Mouse (Mus musculus) lung, postnatal 36 days (tissue): ENCODE results near the gene Pik3r6.

Experiments used
- DNase-seq: peaks from one replicate; pipeline ENCODE4 v3.0.0; 2022; ENCODE audit warnings: mixed read lengths

The Pik3r6 gene

DNA sequence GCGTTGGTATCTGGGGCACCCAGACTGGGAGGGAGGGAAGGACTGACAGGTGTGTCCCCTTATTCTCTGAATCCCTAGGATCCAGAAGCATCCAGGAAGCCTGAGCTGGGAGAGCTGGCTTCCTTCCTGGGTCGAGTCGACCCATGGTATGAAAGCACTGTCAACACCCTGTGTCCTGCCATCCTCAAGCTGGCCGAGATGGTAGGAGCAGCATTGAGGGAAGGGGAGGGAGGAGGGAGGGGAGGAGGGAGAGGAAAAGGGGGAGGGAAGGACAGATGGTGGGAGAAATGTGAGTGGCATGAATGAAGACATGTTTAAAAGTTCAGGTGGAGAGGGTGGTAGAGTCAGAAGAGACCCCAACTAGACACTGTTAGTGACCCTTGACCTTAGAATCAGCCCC, 33.2 kb downstream of the Pik3r6 start:
- DNase-seq = no peak

DNA sequence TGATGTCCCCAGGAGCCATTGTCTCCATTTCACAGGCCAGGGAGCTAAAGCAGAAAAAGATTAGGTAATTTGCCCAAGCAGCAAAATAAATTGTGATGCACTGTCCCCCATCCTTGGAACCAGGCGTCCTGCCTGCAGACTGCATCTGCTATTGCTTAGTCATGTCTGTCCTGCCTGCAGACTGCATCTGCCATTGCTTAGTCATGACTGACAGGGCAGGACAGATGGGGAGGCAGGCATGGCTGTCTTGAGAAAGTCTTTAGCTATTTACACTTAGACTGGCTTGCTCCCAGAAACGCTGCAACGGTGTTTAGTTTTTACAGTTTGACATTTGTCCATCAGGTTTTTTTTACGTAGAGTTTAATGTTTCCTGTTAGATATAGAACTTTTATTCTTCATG, 33.6 kb downstream of the Pik3r6 start:
- no peak for DNase-seq

DNA sequence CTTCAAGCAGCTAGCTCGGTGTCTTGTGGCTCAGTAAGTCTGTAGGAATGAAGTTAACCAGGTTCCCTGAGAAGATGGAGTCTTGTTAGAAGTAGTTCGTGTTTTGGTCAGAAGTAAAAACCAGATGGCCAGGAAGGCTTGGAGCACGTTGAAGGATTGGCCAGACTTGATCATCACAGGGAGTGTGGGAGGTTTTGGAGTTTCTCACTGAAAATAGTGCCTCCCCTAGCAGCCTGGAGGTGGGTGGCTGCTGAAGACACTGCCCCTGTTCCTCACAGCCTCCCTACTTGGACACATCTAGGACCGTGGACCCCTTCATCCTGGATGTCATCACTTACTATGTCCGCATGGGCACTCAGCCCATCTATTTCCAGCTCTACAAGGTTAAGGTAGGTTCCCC, 36.8 kb downstream of the Pik3r6 start:
- no peak for DNase-seq

DNA sequence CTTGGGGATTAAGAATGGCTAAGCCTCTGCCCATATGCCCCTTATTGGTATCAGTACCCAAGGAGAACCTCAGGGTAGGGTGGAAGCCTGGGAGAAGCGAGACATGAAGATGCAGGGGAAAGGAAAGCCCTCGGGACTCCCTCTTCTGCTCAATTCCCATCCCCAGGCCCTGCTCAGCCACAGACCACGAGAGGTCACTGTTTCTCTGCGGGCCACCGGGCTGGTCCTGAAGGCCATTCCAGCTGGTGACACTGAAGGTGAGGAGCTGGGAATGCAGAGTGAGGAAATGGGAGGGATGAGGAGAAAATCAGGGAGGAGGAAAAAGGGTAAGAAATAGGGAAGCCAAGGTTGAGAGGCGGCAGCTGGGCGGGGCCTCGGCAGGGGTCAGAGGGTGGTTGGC, 41.7 kb downstream of the Pik3r6 start:
- DNase-seq = peak; percentile 34

DNA sequence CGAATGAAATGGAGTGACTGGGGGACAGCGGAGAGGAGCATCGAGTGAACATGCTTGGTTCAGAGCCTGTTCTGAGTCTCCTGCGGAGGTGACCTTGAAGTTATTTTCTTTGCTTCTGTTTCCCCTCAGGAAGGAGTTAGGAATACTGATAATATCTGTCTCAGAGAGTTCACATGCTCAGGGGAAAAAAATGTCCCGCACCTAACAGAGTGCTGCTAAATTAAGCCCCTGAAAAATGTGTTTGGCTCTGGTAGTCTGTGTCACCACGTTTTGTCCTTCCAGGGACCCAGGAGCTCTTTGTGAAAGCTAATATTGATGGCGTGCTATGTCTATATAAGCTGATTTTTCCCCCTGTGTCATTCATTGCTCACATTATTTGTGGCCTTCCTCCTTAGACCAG, 42.4 kb downstream of the Pik3r6 start:
- DNase-seq = no peak

DNA sequence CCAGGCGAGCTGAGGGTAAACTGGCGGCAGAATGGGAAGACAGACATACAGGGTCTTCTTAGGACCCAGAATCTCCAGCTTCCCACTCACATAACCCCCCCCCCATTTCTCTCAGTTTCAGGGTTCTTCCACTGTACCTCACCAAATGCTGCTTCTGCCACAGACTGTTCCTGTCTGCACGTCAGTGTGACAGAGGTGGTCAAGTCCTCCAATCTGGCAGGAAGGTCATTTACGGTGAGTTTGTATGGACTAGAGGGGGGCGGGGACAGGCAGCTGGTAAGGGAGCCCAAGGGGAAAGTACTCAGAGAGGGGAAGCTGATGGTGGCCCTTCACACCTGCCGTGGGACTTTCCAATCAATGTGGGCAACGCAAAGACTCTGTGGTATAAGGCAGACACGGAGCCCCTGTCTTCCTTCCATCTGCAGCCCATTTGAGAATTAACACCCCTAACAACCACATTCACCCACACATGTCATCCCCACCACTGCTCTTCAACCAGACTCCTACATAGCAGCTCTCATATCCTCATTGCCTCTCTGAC, 42.9 kb downstream of the Pik3r6 start:
- DNase-seq = no peak

DNA sequence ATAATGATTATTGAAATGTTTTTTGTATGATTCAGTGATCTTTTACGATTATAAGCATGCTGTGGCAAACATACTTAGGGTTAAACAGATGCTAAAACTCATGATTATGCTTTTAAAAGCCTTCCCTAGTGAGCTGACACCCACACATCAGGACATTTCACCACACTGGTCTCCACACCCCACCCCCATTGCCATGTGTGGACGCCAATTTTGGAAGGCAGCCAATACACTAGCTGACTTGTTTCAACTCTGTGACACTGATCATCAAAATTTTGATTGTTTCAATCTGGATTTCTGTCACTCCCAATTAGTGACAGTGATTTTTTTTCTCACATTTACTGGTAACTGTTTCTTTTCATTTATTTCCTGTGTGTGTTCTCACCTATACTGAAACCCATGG, 44.7 kb downstream of the Pik3r6 start:
- DNase-seq = peak; percentile 68

DNA sequence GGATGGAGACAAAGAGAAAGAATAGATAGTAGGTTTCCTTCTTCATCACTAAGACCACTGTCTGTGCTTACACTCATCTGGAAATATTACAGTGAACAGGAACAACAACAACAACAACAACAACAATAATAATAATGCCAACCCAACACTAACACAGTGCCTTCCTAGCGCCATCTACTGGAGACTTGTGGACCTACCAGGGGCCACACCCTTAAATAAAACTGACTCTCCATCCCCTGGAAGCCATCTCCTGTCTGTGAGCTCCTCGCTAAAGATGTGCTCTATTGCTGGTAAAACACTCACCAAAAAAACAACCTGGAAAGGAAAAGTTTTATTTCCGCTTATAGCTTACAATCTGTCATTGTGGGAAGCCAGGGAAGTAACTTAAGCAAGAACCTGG, 46.8 kb downstream of the Pik3r6 start:
- DNase-seq = no peak

DNA sequence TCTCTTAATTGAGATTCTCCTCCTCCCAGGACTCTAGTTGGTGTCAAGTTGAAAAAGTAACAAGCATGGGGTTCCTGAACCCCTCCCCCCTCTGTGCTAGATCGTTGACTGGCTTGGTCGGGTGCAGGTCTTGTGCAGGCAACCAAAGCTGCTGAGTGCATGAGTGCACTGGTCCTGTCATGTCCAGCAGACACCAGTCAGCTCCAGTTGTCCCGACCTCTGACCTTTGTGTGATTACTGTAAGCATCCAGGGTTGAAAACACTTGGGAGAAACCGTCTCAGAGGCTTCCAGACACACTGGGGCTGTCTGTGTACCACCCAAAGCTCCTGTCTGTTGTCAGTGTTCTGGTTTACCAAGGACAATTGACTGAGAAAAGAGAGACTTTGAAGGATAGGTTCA, 47.5 kb downstream of the Pik3r6 start:
- peak; percentile 42 for DNase-seq

DNA sequence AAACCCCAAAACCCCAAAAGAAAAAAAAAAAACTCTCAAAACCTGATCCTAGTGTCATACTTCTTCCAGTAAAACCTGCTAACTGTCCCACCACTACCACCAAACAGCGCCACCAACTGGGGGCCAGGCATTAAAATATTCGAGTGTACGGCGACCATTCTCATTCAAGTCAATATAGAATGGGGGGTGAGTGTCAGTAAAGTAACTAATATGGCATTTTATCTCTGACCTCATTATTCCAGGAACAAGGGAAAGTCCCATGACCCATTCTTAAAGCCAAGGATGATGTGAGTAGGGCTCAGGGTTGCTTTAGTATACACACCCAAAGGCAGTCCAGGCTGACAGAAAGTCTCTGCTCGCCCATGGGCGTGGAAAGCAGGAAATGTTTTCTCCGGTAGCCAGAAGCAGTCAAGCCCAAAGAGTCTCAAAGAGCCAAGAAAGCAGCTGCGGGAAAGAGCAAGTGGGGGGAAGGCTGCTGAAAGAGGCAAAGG, 51.2 kb downstream of the Pik3r6 start:
- DNase-seq = peak; percentile 72

DNA sequence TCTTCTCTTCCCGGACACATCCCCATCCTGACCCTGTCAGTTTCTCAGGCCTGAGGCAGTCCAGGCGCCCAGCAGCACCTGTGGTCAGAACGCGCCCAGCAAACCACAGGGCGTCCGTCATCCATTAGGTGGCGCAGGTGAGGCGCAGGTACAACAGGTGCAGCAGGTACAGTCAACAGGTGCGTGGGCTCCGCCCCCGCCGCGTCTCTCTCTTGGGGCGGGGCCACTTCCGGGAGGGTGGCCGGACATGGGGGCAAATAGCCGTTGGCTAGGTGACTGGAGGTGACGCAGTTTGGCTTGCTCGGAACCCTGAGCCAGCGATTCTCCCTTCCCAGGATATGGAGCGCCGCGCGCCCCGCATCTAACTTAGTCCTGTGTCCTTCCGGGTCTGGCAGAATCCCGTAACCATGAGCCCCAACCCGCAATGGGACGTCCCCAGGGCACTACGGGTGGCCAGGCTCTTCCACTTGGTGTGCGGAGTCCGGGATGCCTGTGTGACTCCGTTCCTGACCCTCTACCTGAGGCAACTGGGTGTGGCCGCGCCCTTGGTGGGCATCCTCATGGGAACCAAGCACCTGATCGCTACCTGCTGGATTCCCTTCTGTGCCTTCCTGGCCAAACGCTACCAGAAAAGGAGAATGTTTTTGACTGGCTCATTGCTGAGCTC, 53.2 kb downstream of the Pik3r6 start, which contains the start of gene Mfsd6l:
TSS of gene Mfsd6l (plus strand) at position 269 of the 667 bp plus-strand sequence.
- peak; percentile 94 for DNase-seq

DNA sequence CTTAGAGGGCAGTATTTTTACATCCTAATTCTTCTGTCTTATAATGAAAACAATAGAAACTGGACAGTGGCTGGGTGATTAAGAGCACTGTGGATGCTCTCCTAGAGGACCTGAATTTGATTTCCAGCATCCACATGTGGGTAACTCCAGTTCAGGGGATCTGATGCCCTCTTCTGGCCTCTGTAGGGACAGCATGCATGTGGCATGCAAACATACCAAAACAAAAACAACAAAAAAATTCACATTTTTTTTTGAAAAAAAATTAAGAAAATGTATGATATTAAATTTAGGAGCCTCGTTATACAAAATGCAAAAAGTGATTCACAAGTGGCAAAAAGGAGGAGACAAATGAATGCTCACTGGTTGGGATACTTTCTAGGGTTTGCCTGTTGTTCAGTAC, 56.7 kb downstream of the Pik3r6 start:
- peak; percentile 24 for DNase-seq

DNA sequence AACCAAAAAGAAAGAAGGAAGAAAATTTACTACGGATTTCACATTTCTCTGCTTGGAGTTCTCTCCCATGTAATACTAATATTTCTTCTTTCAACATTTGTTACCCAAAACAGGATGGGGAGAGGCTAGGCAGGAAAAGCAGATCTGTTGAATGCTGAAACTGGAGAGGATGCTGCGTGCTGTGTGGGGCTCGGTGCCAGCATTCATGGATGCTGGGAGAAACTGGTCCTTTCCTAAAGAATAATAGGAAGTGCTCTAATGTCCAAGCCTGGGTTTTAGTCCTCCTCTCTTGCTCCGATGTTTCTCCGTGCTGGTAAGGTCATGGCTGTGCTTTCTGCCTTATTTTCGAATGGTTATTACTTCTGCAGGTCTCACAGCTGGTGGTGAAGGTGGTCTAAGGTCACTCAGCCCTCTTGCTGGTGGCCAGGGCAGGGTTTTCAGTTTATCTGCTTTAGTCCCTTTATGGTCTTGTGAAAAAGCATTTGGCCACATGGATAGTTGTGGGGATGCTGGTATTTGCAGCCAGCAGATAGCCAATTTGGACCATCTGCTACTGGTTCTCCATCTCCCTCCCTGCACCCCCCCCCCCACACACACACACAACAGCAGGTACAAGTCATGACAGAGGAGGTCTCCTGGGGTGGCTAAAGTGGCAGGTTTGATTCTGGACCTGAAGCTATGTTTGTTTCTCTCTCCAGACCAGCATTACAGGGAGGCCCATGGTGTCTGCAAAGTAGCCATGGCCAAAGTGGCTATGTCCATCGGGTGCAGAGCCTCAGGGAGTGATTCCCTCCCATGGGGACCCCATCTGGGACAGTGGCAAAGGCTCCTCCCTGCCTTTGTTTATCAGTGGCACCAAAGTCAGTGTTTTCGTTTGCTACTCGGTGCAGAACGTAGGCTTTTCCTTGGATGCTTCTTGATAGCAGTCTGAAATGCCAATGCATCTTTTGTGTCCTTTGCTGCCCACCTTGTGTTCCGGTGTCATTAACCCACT, 59.4 kb downstream of the Pik3r6 start:
- DNase-seq = no peak

DNA sequence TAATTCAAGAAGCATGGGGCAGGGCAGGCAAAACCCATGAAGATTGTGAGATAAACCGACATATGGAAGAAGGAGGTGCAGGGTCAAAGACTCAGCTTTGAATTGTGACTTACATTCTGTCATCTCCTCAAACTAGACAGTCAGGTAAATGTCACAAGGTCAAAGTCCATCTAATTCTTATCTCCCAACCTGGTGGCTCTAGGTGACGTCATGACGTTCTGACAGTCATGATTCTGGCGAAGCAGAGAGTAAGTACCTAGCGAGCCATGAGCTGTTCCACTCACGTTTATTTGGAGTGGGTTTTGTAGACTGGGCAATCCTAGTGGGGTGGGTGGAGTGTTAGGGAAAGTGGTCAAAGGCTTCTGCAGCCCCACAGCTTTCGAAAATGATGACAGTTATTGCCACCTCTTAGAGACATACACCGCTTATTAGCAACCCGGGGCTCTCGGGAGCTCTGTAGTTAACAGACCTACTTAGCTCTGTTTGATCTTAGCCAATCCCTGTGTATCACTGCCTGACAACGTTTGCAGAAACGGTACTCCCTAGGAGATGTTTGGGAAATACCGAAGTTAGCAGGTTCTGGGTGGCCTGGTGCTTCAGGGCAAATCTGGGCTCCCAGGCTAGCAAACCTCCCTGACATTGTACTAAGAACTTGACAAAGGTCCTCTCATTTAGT, 61.7 kb downstream of the Pik3r6 start:
- no peak for DNase-seq

DNA sequence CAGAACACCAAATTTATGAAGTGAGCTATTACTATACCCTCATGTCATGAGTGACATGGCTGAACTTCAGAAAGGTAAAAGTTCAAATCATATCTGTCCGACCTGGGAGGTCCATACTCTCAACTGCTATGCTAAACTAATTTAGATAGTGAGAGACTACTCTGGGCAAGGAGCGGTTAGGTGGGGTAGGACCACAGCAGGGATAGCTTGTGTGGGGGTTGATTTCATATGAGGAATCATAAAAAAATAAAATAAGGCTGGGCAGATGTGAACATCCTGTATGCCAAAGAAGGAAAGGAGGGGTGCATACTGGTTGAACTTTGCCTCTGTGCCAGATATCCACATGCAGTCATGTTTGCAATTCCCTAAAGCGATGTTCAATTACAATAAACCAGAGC, 62.2 kb downstream of the Pik3r6 start:
- DNase-seq = no peak

DNA sequence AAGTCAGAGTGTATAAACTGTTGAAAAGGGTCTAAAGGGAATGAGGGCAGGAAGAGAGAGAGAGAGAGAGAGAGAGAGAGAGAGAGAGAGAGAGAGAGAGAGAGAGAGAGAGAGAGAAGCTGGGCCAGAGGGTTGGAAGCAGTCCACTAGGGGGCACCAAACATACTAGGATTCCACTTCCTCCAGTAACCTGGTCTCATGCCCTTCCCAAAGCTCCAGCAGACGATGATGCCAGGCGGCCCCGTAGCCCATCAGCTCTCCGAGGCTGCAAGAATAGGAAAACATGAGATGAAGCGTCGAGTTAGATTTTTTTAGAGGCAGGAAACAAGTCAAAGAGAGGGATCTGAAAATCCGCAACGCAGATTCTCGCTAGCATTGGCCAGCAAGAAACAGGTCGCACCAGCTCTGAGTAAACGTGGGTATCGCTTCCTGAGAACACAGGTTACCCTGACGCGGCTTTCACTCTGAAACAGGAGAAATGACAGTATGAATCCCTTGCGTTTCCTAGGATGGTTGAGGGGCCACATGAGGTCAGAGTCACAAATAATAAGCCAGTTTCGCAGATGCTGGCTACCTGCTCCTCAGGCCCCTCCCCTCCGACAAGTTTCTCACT, 63.7 kb downstream of the Pik3r6 start:
- peak; percentile 84 for DNase-seq

DNA sequence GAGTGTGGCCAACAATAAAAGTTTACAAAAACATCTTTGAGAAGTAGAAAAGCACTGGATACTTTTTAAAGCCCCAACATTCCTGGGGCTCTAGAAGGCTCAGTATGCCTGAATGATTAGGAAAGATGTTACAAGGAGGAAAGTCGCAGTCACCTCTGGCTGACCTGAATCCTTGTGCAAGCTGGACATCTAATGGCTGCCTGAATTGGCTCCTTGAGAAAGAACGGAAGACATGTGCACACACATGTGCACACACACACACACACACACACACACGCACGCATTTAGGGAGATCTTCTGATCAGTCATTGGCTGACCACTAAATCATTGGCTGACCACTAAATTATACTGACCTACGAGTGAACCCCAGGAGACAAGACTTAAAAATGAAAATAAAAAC, 68.0 kb downstream of the Pik3r6 start:
- peak; percentile 63 for DNase-seq

DNA sequence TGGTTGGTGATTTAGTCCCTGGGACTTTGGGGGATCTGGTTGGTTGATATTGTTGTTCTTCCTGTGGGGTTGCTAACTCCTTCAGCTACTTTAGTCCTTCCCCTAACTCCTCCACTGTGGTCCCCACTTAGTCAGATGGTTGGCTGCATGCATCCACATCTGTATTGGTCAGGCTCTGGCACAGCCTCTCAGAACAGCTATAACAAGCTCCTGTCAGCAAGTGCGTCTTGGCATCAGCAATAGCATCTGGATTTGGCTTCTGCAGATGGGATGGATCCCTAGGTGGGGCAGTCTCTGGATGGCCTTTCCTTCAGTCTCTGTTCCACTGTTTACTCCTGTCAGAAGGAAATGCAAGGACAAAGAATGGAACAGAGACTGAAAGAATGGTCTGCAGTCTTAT, 74.3 kb downstream of the Pik3r6 start:
- DNase-seq = no peak

DNA sequence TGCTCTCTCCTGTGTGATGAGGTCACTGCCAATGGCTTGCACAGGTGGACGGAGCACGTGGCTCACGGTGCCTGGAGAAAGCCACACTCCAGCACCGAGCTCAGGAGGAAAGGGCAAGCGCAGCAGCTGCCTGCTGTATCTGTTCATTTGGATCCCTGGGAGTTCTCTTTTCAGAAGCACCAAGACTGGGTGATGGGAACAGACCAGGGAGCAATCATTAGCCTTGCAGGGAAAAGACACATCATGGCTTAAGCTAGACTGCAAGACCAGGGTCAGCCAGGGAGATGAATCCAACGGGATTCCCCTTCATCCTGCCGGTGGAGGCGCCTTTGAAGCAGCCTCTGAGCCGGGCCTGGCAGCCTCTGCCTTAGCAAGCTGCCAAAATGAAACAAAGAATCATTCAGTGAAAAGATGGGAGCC, 76.7 kb downstream of the Pik3r6 start:
- DNase-seq = no peak

DNA sequence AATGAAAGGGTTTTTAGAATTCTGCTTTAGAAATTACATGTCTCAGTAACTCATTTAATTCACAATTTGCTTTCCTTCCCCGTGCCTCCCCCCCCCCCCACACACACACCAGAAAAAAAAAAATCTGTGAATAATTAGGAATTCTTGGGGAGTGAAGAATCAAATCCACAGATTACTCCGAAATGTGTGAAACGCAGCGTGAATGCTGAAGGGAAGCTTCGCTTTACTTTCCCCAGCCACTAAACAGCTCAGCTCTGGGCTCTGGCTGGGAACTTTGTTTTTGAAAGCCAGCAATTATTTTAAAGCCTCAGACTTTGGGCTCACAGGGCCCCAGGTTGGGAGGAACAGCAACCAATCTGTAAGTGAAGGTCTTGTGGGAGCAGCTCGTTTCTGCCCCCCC, 77.7 kb downstream of the Pik3r6 start:
- no peak for DNase-seq

DNA sequence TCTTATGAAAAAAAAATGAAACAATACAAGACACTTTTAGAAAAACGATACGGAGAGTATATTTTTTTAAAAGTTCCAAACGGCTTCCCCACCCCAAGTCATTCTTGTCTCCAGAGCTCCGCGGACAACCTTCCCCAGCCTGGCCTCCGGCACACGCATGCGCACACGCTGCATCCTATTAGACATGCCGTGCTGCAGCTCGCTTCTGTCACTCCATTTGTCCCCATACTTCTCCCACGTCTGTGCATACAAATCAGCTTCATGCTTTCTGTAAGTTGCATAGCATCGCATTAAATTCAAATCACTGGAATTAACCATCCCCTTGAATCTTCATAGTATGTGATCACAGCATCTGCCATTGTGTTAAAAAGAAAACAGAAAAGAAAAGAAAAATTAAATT, 80.4 kb downstream of the Pik3r6 start:
- no peak for DNase-seq

DNA sequence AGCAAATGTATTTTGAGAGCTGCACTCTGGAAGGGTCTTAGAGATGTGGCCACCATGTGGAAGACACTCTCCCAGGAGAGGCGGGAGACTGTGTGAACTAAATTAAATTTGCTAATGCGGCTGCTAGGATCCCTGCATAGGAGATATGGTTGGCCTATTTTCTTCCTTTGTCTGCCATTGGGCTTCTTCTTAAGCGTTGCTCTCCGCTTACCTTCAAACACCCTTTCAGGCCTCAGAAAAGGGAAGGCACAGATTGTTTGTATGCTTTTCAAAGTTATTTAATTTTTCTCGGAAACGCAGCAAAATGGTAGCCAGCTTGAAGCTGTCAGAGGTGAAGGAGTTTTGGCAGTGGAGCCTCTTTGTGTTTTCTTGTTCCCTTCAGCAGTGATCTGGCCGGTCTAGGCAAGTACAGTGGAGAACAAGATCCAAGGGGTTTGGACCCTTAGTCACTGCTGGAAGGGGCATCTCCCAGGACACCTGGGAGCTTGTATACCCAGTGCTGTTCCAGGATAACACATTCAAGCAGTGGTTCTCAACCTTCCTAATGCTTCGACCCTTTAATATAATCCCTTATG, 81.2 kb downstream of the Pik3r6 start:
- DNase-seq = peak; percentile 21
